Mouse (Mus musculus) midbrain, embryonic 15.5 days (tissue): ENCODE results near the gene Zfand4. TPM values are rescaled to one million over a fixed set of nuclear protein-coding genes. Genes with fewer than 3 reads are reported as not detected.
"Not testable (repeated sequence)": the region's sequence is repeated elsewhere in the genome, so short reads cannot be mapped to it uniquely, and the experiment has no call there.

ENCODE experiments used
- ATAC-seq: fragments of 200-750 bp; cut with Nextera tagmentation; replicated peaks from 2 replicates; pipeline ENCODE4 v1.8.0; 2017; ENCODE audit warnings: moderate TSS enrichment
- H3K27ac ChIP-seq: fragments of 300-500 bp; sonication (generic); 2 replicates; pipeline ENCODE4 v1.5.1; 2015; ENCODE audit warnings: mild to moderate bottlenecking, inconsistent platforms
- H3K27me3 ChIP-seq: fragments of 300-500 bp; sonication (generic); replicated peaks from 2 replicates; pipeline ENCODE4 v1.6.1; 2015; ENCODE audit warnings: inconsistent platforms
- H3K36me3 ChIP-seq: fragments of 300-500 bp; sonication (generic); replicated peaks from 2 replicates; pipeline ENCODE4 v1.6.1; 2015; ENCODE audit warnings: inconsistent platforms
- H3K4me1 ChIP-seq: fragments of 300-500 bp; sonication (generic); 2 replicates; pipeline ENCODE4 v1.6.1; 2015; ENCODE audit warnings: inconsistent platforms
- H3K4me2 ChIP-seq: fragments of 300-500 bp; sonication (generic); 2 replicates; pipeline ENCODE4 v1.6.1; 2015; ENCODE audit warnings: inconsistent platforms, mild to moderate bottlenecking, moderate library complexity
- H3K4me3 ChIP-seq: fragments of 300-500 bp; sonication (generic); 2 replicates; pipeline ENCODE4 v1.5.1; 2015; ENCODE audit warnings: mild to moderate bottlenecking, inconsistent platforms
- H3K9ac ChIP-seq: fragments of 300-500 bp; sonication (generic); 2 replicates; pipeline ENCODE4 v1.6.1; 2015; ENCODE audit warnings: mild to moderate bottlenecking, inconsistent platforms
- H3K9me3 ChIP-seq: fragments of 300-500 bp; sonication (generic); 2 replicates; pipeline ENCODE4 v1.6.1; 2016; ENCODE audit warnings: inconsistent platforms
- WGBS: fragments of 180-500 bp; shearing (Covaris S2); methylation state at CpG from one replicate; pipeline ENCODE4 v1.1.7; 2015; ENCODE audit warnings: mixed read lengths; 5-methylcytosine and 5-hydroxymethylcytosine counted together
- polyA plus RNA-seq: library from polyadenylated mRNA; unstranded; fragments of >200 nt; fragmentation: Nextera tagmentation; extraction: Ambion mirVana; gene quantifications from 2 replicates; pipeline ENCODE4 v1.2.1, GENCODE M21; 2015

The Zfand4 gene
- polyA plus RNA-seq, 1 experiment from 2014 or later, result 8.5 TPM

DNA sequence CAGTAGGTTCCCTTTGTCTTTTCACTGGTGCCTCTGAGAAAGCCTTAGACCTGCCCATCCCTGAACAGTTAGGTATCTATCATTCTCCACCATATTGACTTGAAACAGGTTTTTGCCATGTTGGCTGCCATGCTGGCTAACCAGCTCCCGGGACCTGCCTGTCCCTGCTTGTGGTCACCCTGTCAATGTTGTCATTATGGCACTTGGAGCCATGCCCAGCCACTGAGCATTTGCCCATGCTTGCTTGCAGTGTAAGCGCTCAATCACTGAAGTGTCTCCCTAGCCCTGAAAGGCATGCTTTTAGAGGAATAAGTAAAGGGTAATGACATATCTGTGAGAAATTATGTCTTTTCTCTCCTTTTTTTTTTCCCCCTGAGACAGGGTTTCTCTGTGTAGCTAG lies 67.4 kb downstream of the Zfand4 start:
- 85% methylated on average over 2 of the region's 2 CpGs for WGBS
- H3K27ac ChIP-seq, result no peak overlapping the region
- no peak overlapping the region for H3K4me3 ChIP-seq
- no peak for ATAC-seq
- no peak overlapping the region for H3K4me2 ChIP-seq
- H3K9ac ChIP-seq, result no peak overlapping the region
- no peaks in the 10 kb centered on the region for H3K27me3 ChIP-seq
- no peaks in the 10 kb centered on the region for H3K36me3 ChIP-seq
- no peaks in the 10 kb centered on the region for H3K4me1 ChIP-seq
- no peaks in the 10 kb centered on the region for H3K9me3 ChIP-seq

DNA sequence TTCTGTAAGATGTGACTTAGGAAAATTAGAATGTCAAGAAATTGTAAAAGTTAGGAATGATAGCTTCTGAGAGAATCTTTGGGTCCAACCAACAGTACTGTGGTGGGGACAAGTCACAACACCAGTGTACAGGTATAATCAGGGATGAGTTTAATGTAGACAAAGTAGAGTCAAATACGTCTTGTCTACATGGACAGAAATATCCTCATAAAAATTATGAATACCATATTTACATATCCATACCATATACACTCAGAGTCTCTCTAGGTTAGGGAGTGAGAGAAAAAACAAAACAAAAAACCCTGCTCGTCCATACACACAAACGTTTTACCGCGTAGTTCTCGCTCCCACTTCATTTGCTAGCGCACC lies 73.4 kb downstream of the Zfand4 start:
- peaks cover 3% of the 10 kb centered on the region; the same call in 1 of the 2 replicates for H3K36me3 ChIP-seq
- WGBS, result 2% methylated on average over 7 of the region's 7 CpGs
- no peaks in the 10 kb centered on the region for H3K27me3 ChIP-seq
- peaks cover 24% of the 10 kb centered on the region for H3K4me1 ChIP-seq
- no peaks in the 10 kb centered on the region for H3K9me3 ChIP-seq
- peak; percentile 73; the same call in 1 of the 2 replicates for ATAC-seq
- H3K4me3 ChIP-seq, result peak overlapping the region; percentile 96
- peak overlapping the region; percentile 83 for H3K27ac ChIP-seq
- peak overlapping the region; percentile 57 for H3K4me2 ChIP-seq
- H3K9ac ChIP-seq, result peak overlapping the region; percentile 94

DNA sequence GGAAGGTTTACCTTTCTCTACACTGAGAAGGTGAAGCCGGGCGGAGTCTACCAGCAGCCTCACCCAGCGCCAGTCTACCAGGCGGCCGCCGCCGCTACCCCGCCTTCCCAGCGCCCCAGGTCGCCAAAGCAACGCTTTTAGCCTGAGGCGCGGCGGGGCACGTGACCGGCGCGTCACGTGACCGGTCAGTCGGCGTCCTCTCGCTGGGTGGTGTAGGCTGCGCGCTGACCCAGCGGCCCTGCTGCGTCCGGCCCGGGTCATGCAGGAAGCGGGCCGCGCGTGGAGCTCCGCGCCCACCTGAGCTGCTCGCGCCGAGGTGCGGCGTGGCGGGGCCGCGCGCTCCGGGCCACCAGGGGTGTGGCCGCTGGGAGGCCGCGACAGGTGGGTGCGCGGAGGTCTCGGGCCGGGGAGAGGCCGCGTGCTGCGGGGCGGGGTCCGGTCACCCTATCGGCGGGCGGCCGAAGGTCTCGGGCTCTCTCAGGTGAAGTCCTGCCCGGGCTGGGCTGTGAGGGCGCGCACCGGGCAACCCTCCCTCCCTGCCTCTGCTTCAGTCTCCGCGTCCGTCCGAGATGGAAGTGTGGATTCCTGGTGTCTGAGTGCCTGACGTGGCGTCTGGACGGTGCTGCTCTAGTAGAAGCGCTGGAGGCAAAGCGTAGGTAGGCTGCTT lies 73.9 kb downstream of the Zfand4 start, which contains the start of gene March8:
TSS of gene March8 (plus strand) at position 190 of the 667 bp plus-strand sequence.
- WGBS, result under 1% methylated on average over 75 of the region's 75 CpGs
- Histone ChIP-seq H3K27me3 (no peaks in the 10 kb centered on the region), H3K36me3 (peaks cover 3% of the 10 kb centered on the region; the same call in 1 of the 2 replicates), H3K9me3 (no peaks in the 10 kb centered on the region), H3K27ac (peak within 1 kb of the TSS; percentile 83), H3K4me2 (peak within 1 kb of the TSS; percentile 57), H3K4me1 (peaks cover 24% of the 10 kb centered on the region), H3K4me3 (peak within 1 kb of the TSS; percentile 96), H3K9ac (peak within 1 kb of the TSS; percentile 94)
- ATAC-seq, result peak; percentile 95

DNA sequence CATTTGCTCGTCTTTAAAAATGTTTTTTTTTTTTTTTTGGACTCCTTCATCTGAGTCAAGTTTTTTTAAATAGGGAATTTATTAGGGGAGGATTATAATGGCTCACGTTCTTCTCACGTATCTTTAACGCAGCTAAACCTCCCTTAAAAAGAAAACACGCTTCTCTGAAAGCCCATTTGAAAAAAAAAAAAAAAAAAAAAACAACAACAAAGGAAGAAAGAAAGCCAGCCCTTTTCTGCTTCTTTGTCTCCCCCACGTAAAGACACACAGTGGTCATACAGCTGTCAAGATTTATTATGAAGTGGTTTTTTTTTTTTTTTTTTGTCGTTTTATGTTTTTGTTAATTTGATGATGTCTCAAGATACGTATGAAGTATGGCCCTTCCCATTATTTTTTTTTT lies 74.5 kb downstream of the Zfand4 start:
- 8% methylated on average over 8 of the region's 8 CpGs for WGBS
- peak overlapping the region; percentile 83 for H3K27ac ChIP-seq
- peaks cover 24% of the 10 kb centered on the region for H3K4me1 ChIP-seq
- no peak for ATAC-seq
- H3K27me3 ChIP-seq, result no peaks in the 10 kb centered on the region
- H3K36me3 ChIP-seq, result peaks cover 3% of the 10 kb centered on the region; the same call in 1 of the 2 replicates
- H3K9ac ChIP-seq, result peak overlapping the region; percentile 94
- H3K9me3 ChIP-seq, result no peaks in the 10 kb centered on the region
- H3K4me3 ChIP-seq, result peak overlapping the region; percentile 96
- peak overlapping the region; percentile 57 for H3K4me2 ChIP-seq

DNA sequence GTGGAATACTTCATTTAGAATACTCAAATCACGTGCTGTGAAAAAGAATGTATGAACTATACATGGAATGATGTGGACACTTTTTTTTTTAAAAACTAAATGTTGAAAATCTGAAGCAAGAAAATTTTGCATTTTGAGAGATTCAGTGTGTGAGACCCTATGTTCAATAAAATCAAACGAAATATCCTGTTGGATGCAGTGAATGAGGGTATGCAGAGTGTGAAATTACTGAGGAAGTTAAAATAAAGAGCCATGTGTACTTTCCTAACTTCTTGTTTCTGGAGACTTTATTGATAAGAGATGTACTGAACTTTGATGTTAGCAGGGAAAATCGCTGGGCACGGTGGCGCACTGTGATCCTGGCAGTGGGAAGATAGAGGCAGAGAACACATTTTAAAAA lies 75.1 kb downstream of the Zfand4 start:
- H3K4me2 ChIP-seq, result peak overlapping the region; percentile 57
- peak overlapping the region; percentile 96 for H3K4me3 ChIP-seq
- H3K9me3 ChIP-seq, result no peaks in the 10 kb centered on the region
- H3K9ac ChIP-seq, result peak overlapping the region; percentile 14; the same call in 1 of the 2 replicates
- H3K36me3 ChIP-seq, result peaks cover 3% of the 10 kb centered on the region; the same call in 1 of the 2 replicates
- peaks cover 24% of the 10 kb centered on the region for H3K4me1 ChIP-seq
- 82% methylated on average over 5 of the region's 5 CpGs for WGBS
- ATAC-seq, result no peak
- no peak overlapping the region for H3K27ac ChIP-seq
- no peaks in the 10 kb centered on the region for H3K27me3 ChIP-seq

DNA sequence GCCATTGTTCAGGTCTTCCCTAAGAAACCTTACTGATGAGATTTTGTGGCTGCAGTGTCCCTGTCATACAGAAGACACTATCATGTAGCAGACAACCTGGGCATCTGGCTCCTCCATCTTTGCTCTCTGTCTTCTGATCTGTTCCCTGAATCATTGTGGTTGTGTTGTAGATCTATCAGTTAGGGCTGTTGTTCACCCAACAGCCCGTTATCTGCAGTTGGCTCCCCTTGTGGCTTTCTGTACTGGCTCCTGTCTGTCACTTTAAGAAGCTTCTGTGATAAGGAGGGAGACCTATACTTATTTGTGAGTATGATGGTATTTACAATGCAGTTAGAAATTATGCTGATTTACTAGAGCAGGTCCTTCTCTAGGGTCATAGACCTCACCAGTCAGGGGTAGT lies 76.5 kb downstream of the Zfand4 start:
- no peaks in the 10 kb centered on the region for H3K9me3 ChIP-seq
- no peak overlapping the region for H3K9ac ChIP-seq
- 81% methylated on average over 1 of the region's 1 CpGs for WGBS
- no peak for ATAC-seq
- H3K27me3 ChIP-seq, result no peaks in the 10 kb centered on the region
- peaks cover 24% of the 10 kb centered on the region for H3K4me1 ChIP-seq
- H3K36me3 ChIP-seq, result peaks cover 3% of the 10 kb centered on the region; the same call in 1 of the 2 replicates
- H3K4me2 ChIP-seq, result peak overlapping the region; percentile 57
- H3K4me3 ChIP-seq, result no peak overlapping the region
- no peak overlapping the region for H3K27ac ChIP-seq

DNA sequence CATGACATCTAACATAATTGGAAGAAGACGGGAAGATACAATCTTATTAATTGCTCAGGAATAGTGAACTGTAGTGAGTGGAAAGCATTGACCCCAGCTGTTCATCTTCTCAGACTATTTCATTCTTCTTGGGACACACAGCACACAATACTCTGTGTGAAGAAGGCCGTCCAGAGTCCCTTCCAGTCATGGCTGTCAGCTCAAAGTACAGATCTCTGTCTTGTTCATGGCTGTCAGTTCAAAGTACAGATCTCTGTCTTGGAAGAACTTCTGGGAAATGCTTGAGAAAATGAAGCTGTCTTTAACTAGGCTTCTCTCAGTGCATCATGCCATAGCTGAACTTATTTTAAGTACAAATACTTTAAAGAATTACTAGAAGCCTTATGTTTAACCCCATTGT lies 83.9 kb downstream of the Zfand4 start:
- Histone ChIP-seq H3K4me3 (no peak overlapping the region), H3K9me3 (no peaks in the 10 kb centered on the region), H3K9ac (no peak overlapping the region), H3K4me2 (no peak overlapping the region), H3K27ac (no peak overlapping the region), H3K4me1 (no peaks in the 10 kb centered on the region), H3K36me3 (no peaks in the 10 kb centered on the region), H3K27me3 (no peaks in the 10 kb centered on the region)
- no peak for ATAC-seq
- WGBS, result 82% methylated on average over 2 of the region's 2 CpGs

DNA sequence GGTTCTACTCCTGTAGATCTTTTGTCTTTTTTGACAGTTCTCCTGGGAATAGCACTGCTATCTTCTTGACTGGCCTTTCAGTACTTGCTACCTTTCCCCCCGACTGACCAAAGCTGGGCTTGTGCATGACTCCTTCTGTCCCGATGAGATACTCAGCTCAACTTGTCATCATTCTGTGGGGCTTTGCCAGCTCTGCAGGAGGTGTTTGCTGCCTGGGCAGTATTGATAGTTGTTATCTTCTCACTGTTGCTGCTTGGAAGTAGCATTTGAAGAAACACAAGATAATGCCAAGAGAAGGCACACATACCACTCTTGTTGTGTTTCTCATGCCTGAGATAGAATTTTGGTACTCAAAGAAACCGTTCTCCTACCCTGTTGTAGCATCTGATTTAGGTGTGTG lies 86.0 kb downstream of the Zfand4 start:
- H3K9ac ChIP-seq, result no peak overlapping the region
- H3K27ac ChIP-seq, result no peak overlapping the region
- H3K4me3 ChIP-seq, result no peak overlapping the region
- H3K4me1 ChIP-seq, result no peaks in the 10 kb centered on the region
- no peaks in the 10 kb centered on the region for H3K9me3 ChIP-seq
- ATAC-seq, result no peak
- no peaks in the 10 kb centered on the region for H3K27me3 ChIP-seq
- H3K36me3 ChIP-seq, result no peaks in the 10 kb centered on the region
- 94% methylated on average over 3 of the region's 3 CpGs for WGBS
- H3K4me2 ChIP-seq, result no peak overlapping the region

DNA sequence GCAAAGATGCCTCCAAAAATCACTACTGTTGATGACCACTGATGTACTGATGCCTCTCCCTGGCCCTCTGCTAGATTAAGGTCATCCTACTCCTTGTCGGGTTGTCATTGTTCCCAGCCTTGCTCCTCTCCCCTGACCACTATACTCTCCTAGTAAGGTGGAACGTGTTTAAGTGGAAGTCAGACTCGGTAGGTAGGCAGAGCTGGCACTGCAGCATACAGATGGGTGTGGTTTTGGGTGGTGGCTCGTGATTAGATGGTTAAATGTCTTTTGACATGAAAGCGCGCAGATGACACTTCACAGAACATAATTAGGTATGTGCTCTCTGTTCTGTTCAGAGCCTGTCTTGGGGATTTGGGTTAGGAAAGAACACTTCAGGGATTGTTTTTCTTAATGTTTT lies 86.6 kb downstream of the Zfand4 start:
- ATAC-seq, result no peak
- Histone ChIP-seq H3K27me3 (no peaks in the 10 kb centered on the region), H3K27ac (no peak overlapping the region), H3K9me3 (no peaks in the 10 kb centered on the region), H3K4me2 (no peak overlapping the region), H3K36me3 (no peaks in the 10 kb centered on the region), H3K4me3 (no peak overlapping the region), H3K9ac (no peak overlapping the region), H3K4me1 (no peaks in the 10 kb centered on the region)
- 82% methylated on average over 6 of the region's 6 CpGs for WGBS

DNA sequence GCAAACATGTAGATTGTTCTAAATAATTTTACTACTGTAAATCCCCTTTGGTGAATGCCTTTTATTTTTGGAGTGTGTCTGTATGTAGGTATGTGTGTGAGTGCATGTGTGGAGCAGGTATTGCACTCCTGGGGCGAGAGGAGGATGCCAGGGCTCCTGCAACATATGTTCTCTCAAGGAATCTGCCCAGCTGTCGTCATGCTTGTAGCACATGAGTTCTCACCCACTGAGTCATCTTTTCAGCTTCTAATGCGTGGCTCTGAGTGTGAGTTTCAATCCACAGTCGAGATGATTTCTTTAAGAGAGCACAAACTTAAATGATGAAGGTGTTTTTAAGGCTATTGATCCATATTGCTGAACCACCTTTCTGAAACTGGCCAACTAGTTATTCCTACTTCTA lies 87.5 kb downstream of the Zfand4 start:
- Histone ChIP-seq H3K9me3 (no peaks in the 10 kb centered on the region), H3K27ac (no peak overlapping the region), H3K36me3 (no peaks in the 10 kb centered on the region), H3K4me1 (no peaks in the 10 kb centered on the region), H3K9ac (no peak overlapping the region), H3K4me3 (no peak overlapping the region), H3K4me2 (no peak overlapping the region), H3K27me3 (no peaks in the 10 kb centered on the region)
- ATAC-seq, result no peak
- 82% methylated on average over 4 of the region's 4 CpGs for WGBS

DNA sequence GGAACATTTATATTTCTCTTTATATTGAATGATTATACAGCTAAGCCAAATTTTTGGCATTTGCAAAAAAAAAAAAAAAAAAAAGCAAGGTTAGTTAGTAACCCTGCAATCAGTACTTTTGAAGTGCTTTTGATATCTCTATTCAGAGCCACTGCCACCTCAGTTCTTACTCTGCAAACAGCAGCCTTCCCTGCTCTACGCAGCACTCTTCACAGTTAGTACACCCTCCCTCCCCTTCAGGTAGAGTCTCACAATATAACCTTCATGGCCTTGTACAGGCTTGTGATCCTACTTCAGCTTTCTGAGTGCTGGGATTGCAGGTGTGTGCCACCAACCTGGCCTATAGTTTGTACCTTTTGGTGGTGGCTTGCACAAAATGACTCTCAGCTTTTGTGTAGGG lies 89.4 kb downstream of the Zfand4 start:
- WGBS, result 84% methylated on average over 1 of the region's 1 CpGs
- no peak overlapping the region for H3K9ac ChIP-seq
- no peak overlapping the region for H3K4me2 ChIP-seq
- no peaks in the 10 kb centered on the region for H3K9me3 ChIP-seq
- ATAC-seq, result no peak
- H3K36me3 ChIP-seq, result no peaks in the 10 kb centered on the region
- no peak overlapping the region for H3K4me3 ChIP-seq
- no peak overlapping the region for H3K27ac ChIP-seq
- H3K4me1 ChIP-seq, result no peaks in the 10 kb centered on the region
- H3K27me3 ChIP-seq, result no peaks in the 10 kb centered on the region

DNA sequence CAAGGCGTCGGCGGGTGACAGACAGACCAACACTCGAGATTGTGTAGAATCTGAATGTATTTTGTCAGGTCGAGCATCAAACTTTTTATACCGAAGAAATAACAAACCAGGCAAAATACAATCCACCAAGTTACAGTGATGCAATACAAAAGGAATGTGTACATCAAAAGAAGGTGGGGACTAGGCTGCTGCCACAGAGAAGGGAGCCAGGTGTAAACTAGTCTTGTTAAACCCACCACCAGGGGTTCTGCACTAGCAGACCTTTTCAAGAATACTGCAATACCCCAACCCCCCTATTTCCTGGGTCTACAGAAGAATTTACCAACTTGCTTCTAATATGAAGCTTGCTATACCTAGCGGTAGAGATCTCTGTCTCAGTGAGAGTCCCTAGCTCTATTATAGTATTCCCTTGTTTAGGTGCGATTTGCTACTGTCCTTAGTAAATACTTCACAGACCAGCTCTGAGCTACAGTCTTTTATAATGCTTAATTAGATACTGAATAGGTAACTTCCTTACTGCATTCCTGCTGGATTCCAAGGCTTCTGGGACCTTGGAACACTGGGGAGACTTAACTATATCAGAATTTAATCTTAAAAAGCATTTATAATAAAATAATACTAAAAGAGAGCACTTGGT lies 92.4 kb downstream of the Zfand4 start:
- H3K36me3 ChIP-seq, H3K4me3 ChIP-seq, H3K4me1 ChIP-seq, H3K27ac ChIP-seq, H3K27me3 ChIP-seq, H3K9me3 ChIP-seq, H3K4me2 ChIP-seq, ATAC-seq, H3K9ac ChIP-seq: not testable (repeated sequence)
- 69% methylated on average over 8 of the region's 8 CpGs for WGBS

DNA sequence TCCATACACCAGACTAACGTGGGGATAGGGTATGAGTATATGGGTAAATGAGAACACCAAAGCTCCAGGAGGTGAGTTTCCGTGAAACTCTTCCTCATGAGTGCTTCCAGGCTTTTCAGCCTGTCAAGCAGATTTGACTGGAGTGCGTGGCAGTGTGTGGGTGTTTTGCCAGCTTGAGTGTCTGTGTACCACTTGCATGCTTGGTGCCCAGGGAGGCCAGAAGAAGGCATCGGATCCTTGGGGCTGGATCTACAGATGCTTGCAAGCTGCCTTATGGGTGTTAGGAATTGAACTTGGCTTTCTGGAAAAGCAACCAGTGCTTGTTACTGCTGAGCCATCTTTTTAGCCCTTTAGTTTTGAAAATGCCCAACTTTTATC lies 92.9 kb downstream of the Zfand4 start:
- H3K27me3 ChIP-seq, result no peaks in the 10 kb centered on the region
- H3K4me3 ChIP-seq, result no peak overlapping the region
- H3K9me3 ChIP-seq, result no peaks in the 10 kb centered on the region
- no peak overlapping the region for H3K27ac ChIP-seq
- no peak overlapping the region for H3K4me2 ChIP-seq
- H3K9ac ChIP-seq, result no peak overlapping the region
- 61% methylated on average over 4 of the region's 4 CpGs for WGBS
- ATAC-seq, result no peak
- H3K4me1 ChIP-seq, result no peaks in the 10 kb centered on the region
- H3K36me3 ChIP-seq, result no peaks in the 10 kb centered on the region
